Mouse (Mus musculus) stomach, postnatal 0 days (tissue): ENCODE measurements around the gene Washc4.

Experiments used
- CTCF ChIP-seq: IDR thresholded peaks from 2 replicates; pipeline ENCODE4 v1.5.1; 2016; ENCODE audit warnings: antibody characterized with exemption, low read depth, mild to moderate bottlenecking, moderate library complexity
- EP300 ChIP-seq: optimal IDR thresholded peaks from 2 replicates; pipeline ENCODE3; 2016; ENCODE audit warnings: antibody characterized with exemption

DNA sequence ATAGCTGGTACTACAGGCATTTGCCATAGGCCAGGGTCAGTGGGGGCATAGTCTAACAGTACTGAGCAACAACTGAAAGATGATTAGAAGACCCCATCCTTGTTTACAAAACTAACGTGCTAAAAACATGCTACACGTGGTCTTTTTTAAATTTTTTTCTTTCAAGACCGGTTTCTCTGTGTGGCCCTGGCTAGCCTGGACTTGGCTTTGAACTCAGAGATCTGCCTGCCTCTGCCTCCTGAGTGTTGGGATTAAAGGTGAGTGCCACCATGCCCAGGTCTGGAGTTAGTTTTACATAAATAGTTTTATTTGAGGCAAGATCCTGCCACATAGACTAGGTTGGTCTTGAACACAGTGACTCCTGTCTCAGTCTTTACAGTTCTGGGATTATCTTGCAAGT lies 63.6 kb downstream of the Washc4 start:
- no peak for TF ChIP-seq CTCF
- TF ChIP-seq EP300, result no peak
